Mouse (Mus musculus): ENCODE measurements at regions not wholly inside any gene's neighbourhood (a gene's known extent, or its start where the extent isn't known, plus 50 kb on each side); places are given as distances from the start of the nearest gene placed in this dataset.

DNA sequence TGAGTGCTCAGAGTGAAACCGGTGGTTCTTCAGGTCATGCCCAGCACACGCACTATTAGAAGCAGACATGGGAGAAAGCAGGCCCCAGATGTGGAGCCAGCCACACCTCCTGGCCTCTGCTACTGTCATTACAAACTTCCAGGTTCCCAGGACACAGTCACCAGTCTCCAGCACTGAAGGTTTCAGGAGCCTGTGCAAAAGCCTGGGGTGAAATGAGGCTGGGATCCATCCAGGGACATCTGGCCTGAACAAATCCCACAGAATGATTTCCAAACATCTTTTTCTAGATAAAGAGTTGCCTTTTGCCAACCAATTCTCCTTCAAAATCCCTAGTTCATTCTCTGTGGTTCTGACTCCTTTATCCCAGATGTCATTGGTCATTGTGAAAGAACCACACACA lies 191.1 kb downstream of the Cxcl12 start:
- H3K9me3 ChIP-seq: no peaks in the 10 kb centered on the region
- H3K27me3 ChIP-seq (replicated peaks; ENCODE audit: low read depth, poor library complexity, severe bottlenecking): no peaks in the 10 kb centered on the region
- H3K4me3 ChIP-seq: no peak overlapping the region
- no peak overlapping the region for H3K27ac ChIP-seq (replicated peaks)
- no peaks in the 10 kb centered on the region for H3K36me3 ChIP-seq (replicated peaks)
- WGBS: 87% methylated on average over 2 of the region's 2 CpGs
- no peaks in the 10 kb centered on the region for H3K4me1 ChIP-seq
- DNase-seq (ENCODE audit: low spot score): no peak

DNA sequence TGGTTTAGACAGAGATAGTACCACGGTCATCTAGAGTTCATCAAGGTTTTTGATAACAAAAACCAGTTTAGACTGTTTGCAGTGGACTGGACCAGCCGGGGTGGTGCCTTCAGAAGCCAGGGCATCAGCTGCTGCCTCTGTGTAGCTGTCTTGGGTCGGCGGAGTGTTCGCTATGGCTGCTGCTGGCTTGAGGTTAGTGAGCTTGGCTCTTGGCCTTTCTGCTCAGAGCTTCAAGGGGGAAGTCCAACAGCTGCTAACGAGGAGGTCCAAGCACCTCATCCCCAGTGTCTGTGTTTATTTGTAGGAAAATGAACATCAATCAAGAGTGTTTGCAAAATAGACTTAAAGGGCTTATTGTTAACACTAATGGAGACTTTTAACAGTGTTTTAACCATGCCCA lies 198.2 kb downstream of the Cxcl12 start:
- H3K4me1 ChIP-seq: no peaks in the 10 kb centered on the region
- H3K4me3 ChIP-seq: no peak overlapping the region
- no peaks in the 10 kb centered on the region for H3K36me3 ChIP-seq (replicated peaks)
- no peak for DNase-seq (ENCODE audit: low spot score)
- no peak overlapping the region for H3K27ac ChIP-seq (replicated peaks)
- WGBS: 86% methylated on average over 6 of the region's 6 CpGs
- H3K27me3 ChIP-seq (replicated peaks; ENCODE audit: low read depth, poor library complexity, severe bottlenecking): no peaks in the 10 kb centered on the region
- H3K9me3 ChIP-seq: no peaks in the 10 kb centered on the region

DNA sequence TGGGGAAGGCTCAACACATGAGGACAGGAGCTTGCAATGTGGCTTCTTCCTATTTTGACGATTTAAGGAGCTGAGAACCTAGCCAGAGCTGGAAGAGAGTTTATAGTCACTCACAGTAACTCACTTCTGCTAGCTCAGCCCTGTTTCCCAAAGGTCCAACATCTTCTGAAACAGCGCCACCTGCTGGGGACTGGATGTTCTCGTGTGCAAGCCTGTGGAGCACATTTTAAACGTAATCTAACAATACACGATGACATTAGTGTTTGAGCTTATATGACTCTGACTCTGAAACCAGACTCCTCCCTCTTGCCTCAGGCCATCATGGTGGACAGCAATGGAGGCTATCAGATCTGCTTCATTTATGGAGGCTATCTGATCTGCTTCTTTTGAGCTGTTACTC lies 207.7 kb downstream of the Cxcl12 start:
- H3K36me3 ChIP-seq (replicated peaks): no peaks in the 10 kb centered on the region
- no peak overlapping the region for H3K4me3 ChIP-seq
- H3K9me3 ChIP-seq: peaks cover 6% of the 10 kb centered on the region
- peaks cover 12% of the 10 kb centered on the region for H3K4me1 ChIP-seq
- H3K27me3 ChIP-seq (replicated peaks; ENCODE audit: low read depth, poor library complexity, severe bottlenecking): no peaks in the 10 kb centered on the region
- H3K27ac ChIP-seq (replicated peaks): no peak overlapping the region
- 91% methylated on average over 5 of the region's 5 CpGs for WGBS
- DNase-seq (ENCODE audit: low spot score): no peak

DNA sequence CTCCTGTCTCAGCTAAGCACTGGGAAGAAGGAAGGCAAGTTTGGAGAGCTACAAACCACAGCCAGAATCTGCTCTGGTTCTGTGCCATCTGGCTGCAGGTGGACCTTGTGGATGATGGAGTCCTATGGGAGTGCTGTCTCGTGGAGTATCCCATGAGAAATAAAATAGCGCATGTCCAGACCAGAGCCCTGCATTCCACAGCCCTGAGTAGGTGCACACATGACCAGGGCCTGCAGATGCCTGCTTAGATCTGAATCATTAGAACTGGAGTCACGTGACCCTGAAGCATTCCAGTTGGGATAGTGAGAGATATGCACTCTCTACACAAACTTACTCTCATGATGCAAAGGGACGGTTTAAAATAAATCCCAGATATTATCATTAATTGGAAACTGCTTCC lies 211.6 kb downstream of the Cxcl12 start:
- peaks cover 6% of the 10 kb centered on the region for H3K9me3 ChIP-seq
- no peaks in the 10 kb centered on the region for H3K27me3 ChIP-seq (replicated peaks; ENCODE audit: low read depth, poor library complexity, severe bottlenecking)
- no peak overlapping the region for H3K27ac ChIP-seq (replicated peaks)
- H3K36me3 ChIP-seq (replicated peaks): no peaks in the 10 kb centered on the region
- DNase-seq (ENCODE audit: low spot score): no peak
- peaks cover 12% of the 10 kb centered on the region for H3K4me1 ChIP-seq
- 79% methylated on average over 4 of the region's 4 CpGs for WGBS
- H3K4me3 ChIP-seq: no peak overlapping the region

DNA sequence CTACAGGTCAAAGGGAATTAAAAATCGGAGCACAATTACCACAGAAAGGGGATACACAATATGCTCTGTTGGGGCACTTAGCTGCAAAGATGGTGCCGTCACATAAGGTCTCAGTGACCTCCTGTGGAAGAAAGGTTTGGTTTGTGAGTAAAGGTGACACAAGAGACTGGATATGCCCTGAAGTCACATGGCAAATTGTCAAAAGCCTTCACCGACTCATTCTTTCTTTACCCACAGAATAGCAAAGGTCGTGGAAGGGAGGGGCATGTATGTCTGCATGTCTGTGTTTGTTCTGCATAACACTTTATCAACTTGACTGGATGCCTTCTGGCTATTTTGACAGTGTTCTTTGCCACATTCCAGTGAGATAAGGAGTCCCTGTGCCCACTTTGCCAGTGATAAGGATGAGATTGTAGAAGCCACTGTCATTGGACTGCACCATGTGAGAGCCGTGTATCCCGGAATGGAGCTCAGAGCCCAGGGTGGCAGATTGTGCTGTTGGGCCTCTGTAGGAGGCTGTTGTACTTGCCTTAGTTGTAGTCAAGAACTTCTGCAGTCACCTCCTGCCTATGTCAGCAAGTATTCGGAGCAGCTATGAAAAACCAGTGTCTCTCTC lies 222.0 kb downstream of the Cxcl12 start:
- 57% methylated on average over 7 of the region's 7 CpGs for WGBS
- Histone ChIP-seq H3K27ac (replicated peaks) (peak overlapping the region; percentile 59; the same call in 1 of the 2 replicates), H3K36me3 (replicated peaks) (no peaks in the 10 kb centered on the region), H3K4me3 (no peak overlapping the region), H3K27me3 (replicated peaks; ENCODE audit: low read depth, poor library complexity, severe bottlenecking) (no peaks in the 10 kb centered on the region), H3K4me1 (peaks cover 27% of the 10 kb centered on the region), H3K9me3 (no peaks in the 10 kb centered on the region)
- no peak for DNase-seq (ENCODE audit: low spot score)

DNA sequence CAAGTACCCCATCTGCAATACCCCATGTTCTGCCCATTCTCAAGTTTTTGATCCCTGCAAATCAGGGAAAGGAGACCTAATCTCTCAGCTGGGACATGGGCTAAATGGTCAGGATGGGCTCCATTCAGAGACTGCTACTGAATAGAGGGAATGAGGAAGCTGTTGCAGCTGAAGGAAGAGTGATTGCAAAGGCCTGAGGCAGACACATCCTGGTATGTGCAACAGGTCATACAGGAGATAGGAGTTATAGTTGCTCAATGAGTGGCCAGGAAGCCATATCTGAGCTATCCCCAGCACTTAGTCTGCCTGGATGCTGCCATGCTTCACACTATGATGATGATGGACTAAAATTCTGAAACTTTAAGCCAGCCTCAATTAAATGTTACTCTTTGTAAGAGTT lies 225.1 kb downstream of the Cxcl12 start:
- no peak for DNase-seq (ENCODE audit: low spot score)
- H3K4me3 ChIP-seq: no peak overlapping the region
- no peak overlapping the region for H3K27ac ChIP-seq (replicated peaks)
- no peaks in the 10 kb centered on the region for H3K27me3 ChIP-seq (replicated peaks; ENCODE audit: low read depth, poor library complexity, severe bottlenecking)
- no peaks in the 10 kb centered on the region for H3K36me3 ChIP-seq (replicated peaks)
- peaks cover 27% of the 10 kb centered on the region for H3K4me1 ChIP-seq
- H3K9me3 ChIP-seq: no peaks in the 10 kb centered on the region

DNA sequence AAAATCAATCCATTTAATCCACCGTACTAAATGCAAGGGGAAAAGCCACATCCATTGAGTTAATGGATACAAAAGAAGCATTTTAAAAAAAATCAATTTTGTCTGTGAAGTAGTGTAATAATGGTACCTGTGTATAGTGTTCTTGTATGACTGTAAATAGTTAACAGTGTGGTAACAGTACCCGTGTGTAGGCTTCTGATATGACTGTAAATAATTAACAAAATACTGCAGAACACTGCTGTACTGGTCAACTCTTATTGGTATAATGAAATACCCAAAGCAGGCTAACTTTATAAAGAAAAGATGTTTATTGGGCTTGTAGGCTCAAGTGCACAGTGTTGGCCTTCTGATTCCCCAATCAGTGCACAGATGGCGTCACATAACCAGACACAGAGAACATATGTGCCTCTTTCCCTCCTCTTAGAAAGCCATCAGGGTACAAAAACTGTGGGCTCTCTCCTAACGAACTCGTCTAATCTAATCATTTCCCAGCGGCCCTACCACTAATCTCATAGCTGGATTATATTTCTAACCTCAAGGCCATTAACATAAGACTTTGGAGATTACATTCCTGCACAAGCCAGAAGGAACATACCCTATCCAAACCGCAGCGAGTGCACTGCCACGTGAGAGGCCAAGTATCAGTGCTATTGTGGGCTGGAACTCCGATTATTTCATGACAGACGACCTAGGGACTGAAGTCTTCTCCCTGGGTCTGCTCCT lies 237.4 kb downstream of the Cxcl12 start:
- H3K4me3 ChIP-seq: no peak overlapping the region
- 82% methylated on average over 11 of the region's 11 CpGs for WGBS
- H3K9me3 ChIP-seq: no peaks in the 10 kb centered on the region
- no peaks in the 10 kb centered on the region for H3K27me3 ChIP-seq (replicated peaks; ENCODE audit: low read depth, poor library complexity, severe bottlenecking)
- H3K36me3 ChIP-seq (replicated peaks): no peaks in the 10 kb centered on the region
- no peak overlapping the region for H3K27ac ChIP-seq (replicated peaks)
- H3K4me1 ChIP-seq: peaks cover 20% of the 10 kb centered on the region
- no peak for DNase-seq (ENCODE audit: low spot score)

DNA sequence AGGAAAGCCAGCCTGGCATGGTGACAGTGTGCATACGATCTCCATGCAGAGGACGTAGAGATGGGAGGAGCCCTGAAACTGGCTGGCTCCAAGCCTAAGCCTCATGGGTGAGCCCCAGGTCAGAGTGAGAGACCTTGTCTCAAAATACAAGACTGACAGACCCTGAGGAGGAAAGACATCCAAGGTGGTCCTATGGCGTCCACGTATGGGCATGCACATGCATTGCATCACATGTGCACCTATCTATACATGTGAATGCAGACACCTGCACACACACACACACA lies 237.9 kb downstream of the Cxcl12 start:
- Histone ChIP-seq H3K4me1 (peaks cover 20% of the 10 kb centered on the region), H3K36me3 (replicated peaks) (no peaks in the 10 kb centered on the region), H3K27me3 (replicated peaks; ENCODE audit: low read depth, poor library complexity, severe bottlenecking) (no peaks in the 10 kb centered on the region), H3K27ac (replicated peaks) (no peak overlapping the region), H3K9me3 (no peaks in the 10 kb centered on the region), H3K4me3 (no peak overlapping the region)
- WGBS: 89% methylated on average over 4 of the region's 4 CpGs
- DNase-seq (ENCODE audit: low spot score): no peak

DNA sequence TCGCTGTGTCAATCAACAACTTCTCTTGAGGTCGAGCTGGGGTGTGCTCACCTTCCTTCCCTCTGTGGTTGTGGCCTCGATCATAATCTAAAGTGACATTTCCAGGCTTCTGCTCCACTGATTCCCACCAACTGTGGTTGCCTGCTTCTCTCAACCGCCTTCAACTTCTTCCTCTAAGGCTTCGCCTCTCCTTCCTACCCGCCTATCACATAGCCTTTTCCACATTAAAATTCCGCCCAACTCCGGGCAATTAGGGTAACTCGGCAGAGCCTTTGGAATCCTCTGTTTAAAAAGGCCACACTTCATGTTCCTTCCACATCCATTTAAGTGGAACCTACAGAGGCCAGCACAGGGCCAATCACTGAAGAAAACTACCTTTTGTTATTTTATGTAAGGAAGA lies 238.4 kb downstream of the Cxcl12 start:
- no peak overlapping the region for H3K4me3 ChIP-seq

DNA sequence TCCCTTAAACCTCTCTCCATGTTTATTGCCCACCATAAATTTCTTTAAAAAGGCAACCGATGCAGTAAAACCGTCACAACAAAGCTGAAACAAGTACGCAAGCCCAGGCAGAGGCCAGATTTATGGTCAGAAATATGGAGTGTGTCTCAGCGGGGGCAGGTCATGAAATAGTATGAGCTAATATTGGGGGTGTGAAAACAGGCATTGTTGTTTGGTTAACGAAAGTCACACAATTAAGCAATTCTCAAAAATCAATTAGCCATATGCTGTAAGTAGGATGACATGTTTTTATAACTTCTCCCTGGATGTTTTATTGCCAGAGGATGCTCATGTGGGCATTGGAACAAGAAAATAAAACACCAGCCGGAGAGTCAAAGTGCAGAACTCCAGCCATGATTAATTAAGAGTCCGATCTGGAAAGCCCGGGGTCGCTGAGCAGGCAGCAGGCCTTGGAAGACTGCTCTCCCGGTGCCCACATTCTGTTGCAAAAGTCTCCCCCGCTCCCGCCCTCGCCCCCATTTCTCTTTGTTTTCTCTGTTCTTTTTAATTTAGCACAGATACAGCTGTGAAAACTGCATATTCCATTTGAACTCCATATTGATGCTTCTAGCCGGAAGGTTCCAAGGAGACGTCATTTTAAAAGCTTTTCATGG lies 239.0 kb downstream of the Cxcl12 start:
- no peak for DNase-seq (ENCODE audit: low spot score)
- no peaks in the 10 kb centered on the region for H3K9me3 ChIP-seq
- H3K4me3 ChIP-seq: no peak overlapping the region
- 78% methylated on average over 15 of the region's 15 CpGs for WGBS
- no peaks in the 10 kb centered on the region for H3K36me3 ChIP-seq (replicated peaks)
- peak overlapping the region; percentile 44; the same call in 1 of the 2 replicates for H3K27ac ChIP-seq (replicated peaks)
- H3K27me3 ChIP-seq (replicated peaks; ENCODE audit: low read depth, poor library complexity, severe bottlenecking): no peaks in the 10 kb centered on the region
- peaks cover 20% of the 10 kb centered on the region for H3K4me1 ChIP-seq

More for the DNA sequence above, 238.4 kb downstream of the Cxcl12 start:
- DNase-seq (ENCODE audit: low spot score): no peak
- H3K4me1 ChIP-seq: peaks cover 20% of the 10 kb centered on the region
- no peak overlapping the region for H3K27ac ChIP-seq (replicated peaks)
- no peaks in the 10 kb centered on the region for H3K9me3 ChIP-seq
- H3K27me3 ChIP-seq (replicated peaks; ENCODE audit: low read depth, poor library complexity, severe bottlenecking): no peaks in the 10 kb centered on the region
- WGBS: 81% methylated on average over 9 of the region's 9 CpGs
- H3K36me3 ChIP-seq (replicated peaks): no peaks in the 10 kb centered on the region

DNA sequence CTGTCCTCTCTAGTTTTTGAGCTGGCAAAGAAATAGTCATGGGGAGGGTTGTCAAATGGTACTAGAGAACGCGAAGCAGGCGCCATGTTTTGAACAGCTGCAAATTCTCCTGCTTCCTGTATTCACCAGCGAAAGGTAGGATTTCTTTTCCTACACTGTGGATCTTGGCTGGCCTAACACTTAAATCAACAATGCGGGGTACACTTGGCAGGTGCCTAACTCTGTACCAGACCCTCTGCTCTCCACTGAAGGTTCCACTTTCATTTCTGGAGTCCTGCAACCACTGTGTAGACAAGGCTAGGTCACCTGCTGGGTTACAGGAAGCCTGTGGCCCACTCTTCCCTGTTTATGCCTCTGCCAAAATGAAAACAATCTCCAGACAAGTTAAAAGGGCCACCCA lies 239.6 kb downstream of the Cxcl12 start:
- Histone ChIP-seq H3K27ac (replicated peaks) (peak overlapping the region; percentile 44; the same call in 1 of the 2 replicates), H3K36me3 (replicated peaks) (no peaks in the 10 kb centered on the region), H3K4me3 (no peak overlapping the region), H3K9me3 (no peaks in the 10 kb centered on the region), H3K27me3 (replicated peaks; ENCODE audit: low read depth, poor library complexity, severe bottlenecking) (no peaks in the 10 kb centered on the region), H3K4me1 (peaks cover 20% of the 10 kb centered on the region)
- no peak for DNase-seq (ENCODE audit: low spot score)
- 88% methylated on average over 5 of the region's 5 CpGs for WGBS

DNA sequence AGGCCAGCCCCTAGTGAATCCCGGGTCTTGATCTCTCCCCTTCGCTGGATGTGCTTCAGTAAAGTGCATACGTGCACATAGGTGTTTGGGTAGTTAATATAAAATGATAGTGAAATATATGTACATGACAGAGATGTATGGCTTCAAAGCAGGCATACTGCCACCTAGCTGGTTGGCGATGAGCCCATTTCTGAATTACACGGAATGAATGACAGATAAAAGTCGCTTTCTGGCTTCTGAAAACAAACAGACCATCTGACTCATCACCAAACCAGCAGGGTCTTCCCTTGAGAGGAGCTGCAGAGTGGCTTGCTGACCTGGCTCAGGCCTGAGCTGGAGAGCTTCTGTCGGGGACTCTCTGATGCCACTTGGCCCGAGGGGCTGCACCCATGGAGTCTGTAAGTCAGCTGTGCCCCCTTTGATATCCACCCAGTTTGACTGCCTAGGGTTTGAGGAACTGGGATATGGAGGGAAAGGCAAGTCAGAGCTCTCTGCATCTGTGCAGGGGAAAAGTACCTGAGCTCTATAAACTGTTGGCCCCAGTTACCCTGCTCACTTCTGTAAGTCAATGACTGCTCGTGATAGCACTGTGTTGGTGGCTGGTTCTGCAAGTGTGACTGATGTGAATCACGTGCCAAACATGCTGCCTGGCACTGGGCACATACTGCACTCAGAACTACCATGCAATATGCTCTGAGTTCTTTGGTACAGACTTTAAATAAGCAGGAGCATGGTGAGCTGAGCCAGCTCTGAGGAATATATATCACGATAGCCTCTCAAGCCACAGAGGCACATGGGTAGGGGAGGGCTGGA lies 240.8 kb downstream of the Cxcl12 start:
- Histone ChIP-seq H3K27ac (replicated peaks) (no peak overlapping the region; the same call in 1 of the 2 replicates), H3K4me3 (no peak overlapping the region), H3K4me1 (peaks cover 20% of the 10 kb centered on the region), H3K9me3 (no peaks in the 10 kb centered on the region), H3K27me3 (replicated peaks; ENCODE audit: low read depth, poor library complexity, severe bottlenecking) (no peaks in the 10 kb centered on the region), H3K36me3 (replicated peaks) (no peaks in the 10 kb centered on the region)
- no peak for DNase-seq (ENCODE audit: low spot score)
- WGBS: 80% methylated on average over 11 of the region's 11 CpGs

Measured in embryonic facial prominence, embryonic 10.5 days (tissue).